Mouse (Mus musculus) E14TG2a.4 (cell line): ENCODE measurements at regions not wholly inside any gene's neighbourhood (a gene's known extent, or its start where the extent isn't known, plus 50 kb on each side); places are given as distances from the start of the nearest gene placed in this dataset.
"Not testable (repeated sequence)": the region's sequence is repeated elsewhere in the genome, so short reads cannot be mapped to it uniquely, and the experiment has no call there.

Source experiments
- H3K27me3 ChIP-seq: 2 replicates; pipeline ENCODE4 v1.6.1; 2014; ENCODE audit warnings: low read length, control low read depth; ENCODE audit not compliant: insufficient read depth
- H3K36me3 ChIP-seq: 2 replicates; pipeline ENCODE4 v1.6.1; 2014; ENCODE audit warnings: low read length, control low read depth; ENCODE audit not compliant: insufficient read depth
- H3K4me1 ChIP-seq: replicated peaks from 2 replicates; pipeline ENCODE4 v1.6.1; 2014; ENCODE audit warnings: low read depth, low read length, control low read depth
- H3K4me3 ChIP-seq: replicated peaks from 2 replicates; pipeline ENCODE4 v1.5.1; 2014; ENCODE audit warnings: mild to moderate bottlenecking, low read length
- H3K9me3 ChIP-seq: 2 replicates; pipeline ENCODE4 v1.6.1; 2014; ENCODE audit warnings: low read length, control low read depth
- CTCF ChIP-seq: conservative IDR thresholded peaks from 2 replicates; pipeline ENCODE4 v1.5.1; 2014; ENCODE audit warnings: low read length
- NANOG ChIP-seq: IDR thresholded peaks from 2 replicates; pipeline ENCODE4 v1.6.1; 2014; ENCODE audit warnings: borderline replicate concordance, low read length, mixed read lengths
- POU5F1 ChIP-seq: IDR thresholded peaks from 2 replicates; pipeline ENCODE4 v1.6.1; 2014; ENCODE audit warnings: low read length, borderline replicate concordance

GRCm38 (mm10) chr6:37730500-37731239, 139.9 kb upstream of the Trim24 start:
- peaks cover 31% of the 10 kb centered on the region for H3K4me1 ChIP-seq
- no peaks in the 10 kb centered on the region for H3K27me3 ChIP-seq
- H3K36me3 ChIP-seq, result 0 out of 2 replicates have a peak, but pooled peaks cover 3% of the 10 kb centered on the region
- H3K4me3 ChIP-seq, result no peak overlapping the region
- H3K9me3 ChIP-seq, result peaks cover 21% of the 10 kb centered on the region
- TF ChIP-seq CTCF (no peak), POU5F1 (no peak), NANOG (no peak)

GRCm38 (mm10) chr6:37732385-37732784, 138.2 kb upstream of the Trim24 start:
- H3K4me3 ChIP-seq, result no peak overlapping the region
- 0 out of 2 replicates have a peak, but pooled peaks cover 3% of the 10 kb centered on the region for H3K36me3 ChIP-seq
- H3K27me3 ChIP-seq, result no peaks in the 10 kb centered on the region
- peaks cover 20% of the 10 kb centered on the region for H3K9me3 ChIP-seq
- no peak for TF ChIP-seq POU5F1
- no peak for TF ChIP-seq NANOG
- TF ChIP-seq CTCF, result no peak
- peaks cover 31% of the 10 kb centered on the region for H3K4me1 ChIP-seq

DNA sequence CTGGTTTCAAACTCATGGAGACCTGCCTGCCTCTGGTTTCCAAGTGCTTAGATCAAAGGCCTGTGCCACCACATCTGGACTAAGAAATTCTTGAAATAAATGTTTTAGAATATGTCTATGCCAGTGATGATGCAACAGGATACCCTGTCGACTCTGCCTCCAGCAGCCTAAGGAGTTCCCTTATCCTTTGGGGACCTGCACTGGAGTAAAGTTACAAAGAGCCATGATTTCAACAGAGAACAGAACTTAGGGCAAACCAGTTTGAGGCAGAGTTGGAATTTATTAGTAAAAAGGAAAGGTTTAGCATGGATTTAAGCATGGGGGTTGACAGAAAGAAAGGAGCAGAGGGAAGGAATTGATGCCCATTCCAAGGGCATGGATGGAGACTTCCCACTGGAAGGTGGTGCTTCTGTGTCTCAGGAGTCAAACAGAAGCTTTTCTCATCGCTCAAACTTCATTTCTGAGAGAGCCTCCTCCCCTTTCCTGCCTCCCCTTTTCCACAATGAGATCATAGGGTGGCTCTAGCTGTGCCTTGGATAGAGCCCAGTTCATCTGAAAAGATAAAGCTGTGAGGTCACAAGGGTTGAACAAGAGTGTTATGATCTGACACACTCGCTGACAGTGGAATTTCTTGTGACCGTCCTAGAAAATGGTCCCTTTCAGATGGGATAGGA, 135.2 kb upstream of the Trim24 start:
- Histone ChIP-seq H3K36me3 (peaks cover 8% of the 10 kb centered on the region; the same call in 1 of the 2 replicates), H3K27me3 (no peaks in the 10 kb centered on the region), H3K4me1 (peaks cover 21% of the 10 kb centered on the region), H3K4me3 (no peak overlapping the region), H3K9me3 (peaks cover 26% of the 10 kb centered on the region)
- TF ChIP-seq NANOG (no peak), CTCF (no peak), POU5F1 (no peak)

- peaks cover 16% of the 10 kb centered on the region for H3K4me1 ChIP-seq
- TF ChIP-seq CTCF, result no peak
- TF ChIP-seq POU5F1, result no peak
- TF ChIP-seq NANOG, result no peak
- H3K27me3 ChIP-seq, result no peaks in the 10 kb centered on the region
Measured at GRCm38 (mm10) chr6:37735962-37736297, 134.7 kb upstream of the Trim24 start.

DNA sequence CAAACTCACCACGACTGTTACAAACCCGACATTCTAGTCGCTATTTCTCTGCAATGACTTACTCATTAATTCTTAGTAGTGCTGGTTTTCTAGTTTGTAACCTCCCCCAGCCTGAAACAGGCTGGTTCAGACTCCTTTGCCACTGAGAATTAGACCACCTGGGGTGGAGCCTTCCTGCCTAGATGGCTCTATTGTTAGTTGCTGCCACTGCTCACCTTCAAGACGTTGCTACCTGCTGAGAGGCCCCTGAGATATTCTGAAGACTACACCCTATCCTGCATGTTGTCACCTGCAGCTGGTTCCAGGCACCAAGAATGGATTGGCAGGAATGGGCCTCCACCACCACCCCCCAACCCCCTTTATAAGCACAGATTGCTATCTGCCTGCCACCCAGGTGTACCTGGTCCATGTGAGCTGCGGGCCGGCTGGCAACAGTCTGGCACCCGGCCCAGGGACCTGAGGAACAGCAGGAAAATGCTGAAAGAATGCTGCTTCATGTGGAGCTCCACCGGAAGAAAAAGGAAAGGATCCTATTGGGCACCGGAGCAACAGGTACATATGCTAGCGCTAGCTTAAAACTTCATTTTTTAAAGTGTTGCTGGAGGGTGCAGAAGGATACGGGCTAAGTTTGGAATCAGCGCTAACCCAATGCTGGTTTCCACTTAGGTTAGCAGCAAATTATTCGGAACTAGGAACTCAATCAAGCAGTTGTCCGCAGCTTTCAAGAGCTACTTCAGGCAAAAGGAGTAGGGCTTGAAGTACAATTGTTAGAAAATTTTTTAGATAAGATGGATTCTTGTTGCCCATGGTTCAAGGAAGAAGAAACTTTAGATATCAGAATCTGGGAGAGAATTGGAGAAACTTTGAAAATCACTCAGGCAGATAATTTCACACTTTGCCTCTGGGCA, 129.4 kb upstream of the Trim24 start:
- TF ChIP-seq CTCF (no peak), NANOG (peak; percentile 60; the same call in 1 of the 2 replicates)

More at GRCm38 (mm10) chr6:37735962-37736297, 134.7 kb upstream of the Trim24 start:
- H3K4me3 ChIP-seq, result no peak overlapping the region
- H3K36me3 ChIP-seq, result peaks cover 8% of the 10 kb centered on the region; the same call in 1 of the 2 replicates
- H3K9me3 ChIP-seq, result peaks cover 31% of the 10 kb centered on the region

DNA sequence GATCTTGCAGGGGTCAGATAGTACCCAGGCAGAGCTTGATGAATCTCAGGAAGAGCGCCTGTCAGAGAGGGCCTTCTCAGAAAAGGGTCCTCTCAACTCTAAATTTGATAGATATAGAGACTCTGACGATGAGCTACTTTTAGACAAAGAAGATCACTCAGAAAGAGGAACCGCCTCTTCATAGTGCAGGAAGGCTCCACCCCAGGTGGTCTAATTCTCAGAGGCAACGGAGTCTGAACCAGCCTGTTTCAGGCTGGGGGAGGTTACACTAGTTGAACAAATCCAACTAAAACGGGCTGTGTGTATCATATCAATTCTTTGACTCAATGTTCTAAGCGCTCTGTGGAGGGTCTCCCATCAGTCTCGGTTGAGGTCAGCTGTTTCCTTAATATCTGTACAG, 128.7 kb upstream of the Trim24 start:
- H3K27me3 ChIP-seq, result not testable (repeated sequence)

More for the DNA sequence above, 129.4 kb upstream of the Trim24 start:
- Histone ChIP-seq H3K9me3 (peaks cover 69% of the 10 kb centered on the region), H3K27me3 (no peaks in the 10 kb centered on the region), H3K4me3 (no peak overlapping the region), H3K4me1 (peaks cover 3% of the 10 kb centered on the region), H3K36me3 (peaks cover 15% of the 10 kb centered on the region; the same call in 1 of the 2 replicates)

DNA sequence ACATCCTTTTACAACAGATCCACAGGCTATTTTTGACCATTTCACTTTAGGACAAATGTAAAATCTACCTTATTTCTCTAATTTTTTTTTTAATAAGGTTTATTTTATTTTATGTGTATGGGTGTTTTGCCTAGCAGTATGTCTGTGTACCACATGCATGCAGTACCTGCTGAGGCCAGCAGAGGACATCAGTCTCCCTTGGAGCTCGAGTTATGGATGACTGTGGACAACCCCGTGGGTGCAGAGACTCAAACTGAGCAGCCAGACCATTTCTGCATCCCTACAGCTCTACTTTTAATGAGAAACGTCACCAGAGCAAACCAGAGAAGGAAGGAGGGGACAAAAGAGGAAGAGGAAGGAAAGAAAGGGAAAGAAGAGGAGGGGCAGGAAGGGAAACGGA, 125.9 kb upstream of the Trim24 start:
- Histone ChIP-seq H3K27me3 (no peaks in the 10 kb centered on the region), H3K36me3 (peaks cover 19% of the 10 kb centered on the region), H3K9me3 (peaks cover 81% of the 10 kb centered on the region), H3K4me1 (peaks cover 3% of the 10 kb centered on the region), H3K4me3 (no peak overlapping the region)
- TF ChIP-seq NANOG (no peak), POU5F1 (no peak), CTCF (peak; percentile 89)

More for the DNA sequence above, 128.7 kb upstream of the Trim24 start:
- H3K4me3 ChIP-seq, H3K4me1 ChIP-seq: not testable (repeated sequence)
- Histone ChIP-seq H3K36me3 (peaks cover 20% of the 10 kb centered on the region), H3K9me3 (peaks cover 76% of the 10 kb centered on the region)
